Mouse (Mus musculus) B cell, adult 67 days (primary cell): ENCODE results near the gene Aox2. TPM values are rescaled to one million over a fixed set of nuclear protein-coding genes. Genes with fewer than 3 reads are reported as not detected.

Experiments
- total RNA-seq, 2 experiments: library from RNA; stranded (reverse); gene quantifications; 4 replicates each; pipeline ENCODE4 v1.2.4; 2023

The Aox2 gene
- under 1 TPM in 1 of 2 experiments, not detected in 1; 0.09 TPM for total RNA-seq

GRCm38 (mm10) chr1:58278026-58278425 is at the start of gene Aox2:
Gene Aox2 (plus strand): TSS chr1:58278326.

GRCm38 (mm10) chr1:58392652-58393283 is 114.6 kb downstream of the Aox2 start, which contains the start of gene Bzw1:
Gene Bzw1 (plus strand): TSS chr1:58392898.

GRCm38 (mm10) chr1:58423371-58424248 is 145.5 kb downstream of the Aox2 start, which contains the start of gene Clk1:
Gene Clk1 (minus strand): TSS chr1:58424066.

Other genes starting within 250 kb of the Aox2 start
- gene Aox1, start 248.4 kb upstream of the Aox2 start, total RNA-seq: not detected
- not detected for gene Aox3, start 165.2 kb upstream of the Aox2 start, total RNA-seq
- under 1 TPM; 0.24 to 0.49 TPM for gene Aox4, start 67.9 kb upstream of the Aox2 start, total RNA-seq
- 100 to 1,000 TPM; 154 to 174 TPM for gene Bzw1, start 114.6 kb downstream of the Aox2 start, total RNA-seq
- gene Clk1, start 145.7 kb downstream of the Aox2 start, total RNA-seq: 1,000 to 10,000 TPM; 1,363 to 1,483 TPM
- gene Nif3l1, start 166.8 kb downstream of the Aox2 start, total RNA-seq: 10 to 100 TPM; 15.4 to 16.5 TPM
- 10 to 100 TPM; 23.0 to 34.5 TPM for gene Ppil3, start 167.2 kb downstream of the Aox2 start, total RNA-seq
- gene Orc2, start 226.8 kb downstream of the Aox2 start, total RNA-seq: 10 to 100 TPM; 26.3 to 26.7 TPM